Mouse (Mus musculus) CD4-positive helper T cell, adult 2 months (primary cell): Measurements from ENCODE around the gene Cyth2.
A peak's percentile ranks its signal among the peaks of the same experiment; 100 is the strongest.

ENCODE experiments used
- DNase-seq: peaks from one replicate; pipeline ENCODE4 v3.0.0-alpha.2; 2012; ENCODE audit warnings: low read depth, missing footprints, low spot score

Cyth2 gene

DNA sequence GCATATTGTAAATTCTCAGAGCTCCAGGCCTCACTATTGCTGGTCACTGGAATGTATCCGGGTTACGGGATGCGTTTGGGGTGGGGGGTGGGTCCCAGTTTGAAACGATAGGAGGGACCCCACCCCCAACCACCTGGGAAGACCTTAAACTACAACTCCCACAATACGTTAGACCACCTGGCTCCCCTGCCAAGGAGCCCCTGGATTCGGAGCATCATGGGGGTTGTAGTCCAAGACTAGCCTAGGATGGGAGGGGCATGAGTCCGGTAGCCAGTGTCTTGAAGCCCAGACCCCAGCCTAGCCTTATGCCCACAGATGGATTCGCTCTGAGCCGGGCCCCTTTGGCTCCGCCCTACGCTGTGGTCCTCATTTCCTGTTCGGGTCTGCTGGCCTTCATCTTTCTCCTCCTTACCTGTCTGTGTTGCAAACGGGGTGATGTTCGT lies 28.2 kb downstream of the Cyth2 start:
- no peak for DNase-seq

GRCm38 (mm10) chr7:45785388-45786135 lies 28.8 kb downstream of the Cyth2 start:
- DNase-seq: no peak

DNA sequence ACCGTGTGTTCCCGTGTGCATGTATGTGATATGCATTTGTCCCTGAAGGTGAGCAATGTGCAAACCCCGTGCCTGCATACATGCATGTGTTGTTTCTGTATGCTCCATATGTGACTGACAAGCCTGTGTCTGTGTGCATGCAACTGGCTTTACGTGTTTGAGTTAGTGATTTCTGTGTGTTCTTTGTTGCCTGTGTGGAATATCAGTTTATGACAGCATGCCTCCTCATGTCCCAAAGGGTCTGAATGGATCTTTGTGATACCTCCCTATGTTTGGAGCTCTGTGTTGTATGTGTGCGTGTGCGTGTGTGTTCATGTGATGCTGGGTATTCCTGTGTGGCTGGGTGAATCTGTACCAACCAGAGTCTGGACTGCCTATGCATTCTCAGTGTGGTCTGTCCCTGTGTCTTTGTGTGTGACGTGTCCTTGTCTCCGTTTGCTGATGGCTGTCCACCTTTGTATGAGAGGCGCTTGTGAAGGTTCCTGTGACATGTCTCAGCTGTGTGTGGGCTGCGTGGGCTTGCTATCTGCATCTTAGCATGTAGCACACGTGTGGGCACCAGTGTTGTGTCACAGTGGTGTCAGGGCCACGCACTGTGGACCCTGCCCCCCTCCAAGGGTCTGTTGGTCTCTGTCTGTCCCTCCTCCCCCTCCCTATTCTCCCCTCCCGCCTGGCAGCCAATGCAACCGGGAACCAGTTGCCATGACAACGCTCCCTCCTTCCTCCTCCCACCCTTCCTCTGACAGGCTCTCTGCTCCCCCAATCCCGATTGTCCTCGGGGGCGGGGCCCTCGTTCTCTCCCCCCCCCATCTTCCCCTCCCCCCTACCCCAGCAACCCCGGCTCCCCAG lies 29.6 kb downstream of the Cyth2 start, which contains the start of gene Sult2b1:
Sult2b1 (minus strand) TSS at position 146 of the 849 bp plus-strand sequence.
- peak; percentile 33 for DNase-seq

GRCm38 (mm10) chr7:45783511-45784091 lies 30.8 kb downstream of the Cyth2 start, which contains the start of gene Lmtk3:
TSS of gene Lmtk3 (plus strand) at chr7:45783738.
- peak; percentile 52 for DNase-seq

DNA sequence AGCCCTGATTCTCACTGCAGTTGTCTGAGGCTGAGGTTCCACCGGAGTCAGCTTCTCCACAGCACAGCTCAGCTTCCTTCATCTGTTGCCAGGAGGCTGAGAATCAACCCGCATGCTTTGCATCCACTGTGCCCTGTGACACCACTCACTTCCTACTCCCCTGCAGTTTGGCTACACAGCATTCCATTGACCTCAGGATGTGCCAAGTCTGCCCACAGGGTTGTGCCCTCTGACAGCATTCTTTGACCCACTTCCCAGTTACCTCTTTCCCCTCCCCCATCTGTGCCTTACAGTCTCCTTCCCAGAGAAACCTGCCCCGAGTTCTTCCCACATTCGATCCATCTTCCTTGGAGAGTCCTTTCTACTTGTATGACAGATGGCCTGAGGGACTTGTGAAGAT lies 32.1 kb downstream of the Cyth2 start:
- no peak for DNase-seq

DNA sequence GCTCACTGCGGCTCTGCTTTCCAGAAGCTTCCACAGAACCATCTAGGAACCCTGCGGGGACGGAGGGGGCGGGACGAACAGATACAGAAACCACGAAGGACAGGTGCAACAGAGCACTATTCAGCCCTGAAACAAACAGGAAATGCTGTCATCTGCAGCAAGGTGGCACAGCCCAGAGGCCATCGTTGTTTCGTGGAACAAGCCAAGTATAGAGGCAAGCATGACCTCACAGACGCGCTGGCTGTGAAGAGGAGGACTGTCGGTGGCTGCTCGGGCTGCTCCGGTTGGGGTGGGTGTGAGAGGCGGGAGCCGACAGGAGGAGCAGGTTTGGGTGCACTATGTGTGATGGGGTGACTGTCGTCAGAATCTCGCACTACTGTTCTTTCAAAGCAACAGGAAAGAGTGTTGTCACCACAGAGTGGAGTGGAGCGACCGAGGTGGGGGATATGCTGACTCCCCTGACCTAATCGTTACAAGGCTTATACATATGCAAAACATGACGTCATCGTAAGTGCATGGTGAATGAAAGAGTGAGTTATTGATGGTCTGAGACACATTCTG lies 35.2 kb downstream of the Cyth2 start:
- DNase-seq: peak; percentile 91

DNA sequence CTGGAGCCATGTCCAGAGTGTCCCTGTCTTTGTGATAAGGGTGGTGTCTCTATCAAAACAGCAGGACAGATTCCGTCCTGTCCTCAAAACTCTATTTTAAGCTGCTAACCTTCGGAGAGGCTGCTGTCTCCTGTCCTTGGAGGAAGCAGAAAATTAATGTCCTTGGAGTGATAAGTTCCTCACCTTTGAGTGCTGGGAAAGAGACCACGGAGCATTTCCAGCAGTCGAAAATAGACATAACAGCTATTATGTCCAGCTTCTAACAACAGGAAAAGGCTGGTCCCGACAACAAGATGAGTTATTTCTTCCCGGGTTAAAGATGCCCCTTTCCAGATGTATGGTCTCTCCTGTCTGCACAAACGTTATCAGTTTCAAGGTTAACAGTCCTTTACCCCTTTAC lies 39.1 kb downstream of the Cyth2 start:
- DNase-seq: no peak

DNA sequence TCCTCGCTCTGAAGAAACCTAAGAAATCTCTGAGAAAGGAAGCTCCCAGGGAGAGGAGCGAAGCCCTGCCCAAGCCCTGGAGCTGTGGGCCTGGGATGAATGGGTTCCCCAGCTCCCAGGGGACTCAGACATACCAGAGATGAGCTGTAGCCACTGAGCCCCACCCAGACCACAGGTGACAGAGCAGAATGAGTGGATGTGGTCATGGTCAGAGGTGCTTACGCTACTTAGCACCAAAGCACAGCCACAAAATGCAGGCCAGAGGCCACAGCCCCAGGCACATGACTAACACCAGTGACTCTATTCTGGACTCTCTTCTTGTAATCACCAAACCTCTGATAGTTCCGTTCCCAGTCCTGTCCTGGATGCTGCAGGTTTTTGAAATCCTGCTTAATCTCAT lies 43.3 kb downstream of the Cyth2 start:
- peak; percentile 46 for DNase-seq

GRCm38 (mm10) chr7:45770427-45771082 lies 43.8 kb downstream of the Cyth2 start:
- DNase-seq: no peak

DNA sequence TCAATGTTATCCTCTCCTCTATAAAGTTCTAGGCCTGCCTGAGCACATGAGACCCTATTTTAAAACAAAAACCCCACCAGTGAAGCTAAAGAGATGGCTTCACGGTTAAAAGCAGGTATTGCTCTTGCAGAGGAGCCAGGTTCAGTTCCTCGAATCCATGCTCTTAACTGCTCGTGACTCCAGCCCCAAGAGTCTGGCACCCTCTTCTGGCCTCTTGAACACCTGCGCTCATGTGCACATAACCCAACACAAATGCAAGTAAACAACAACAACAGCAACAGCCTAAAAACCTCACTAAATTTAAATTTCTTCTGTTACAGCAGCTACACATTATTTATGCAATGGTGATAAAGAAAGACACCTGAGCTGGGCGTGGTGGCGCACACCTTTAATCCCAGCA lies 46.9 kb downstream of the Cyth2 start:
- DNase-seq: no peak

DNA sequence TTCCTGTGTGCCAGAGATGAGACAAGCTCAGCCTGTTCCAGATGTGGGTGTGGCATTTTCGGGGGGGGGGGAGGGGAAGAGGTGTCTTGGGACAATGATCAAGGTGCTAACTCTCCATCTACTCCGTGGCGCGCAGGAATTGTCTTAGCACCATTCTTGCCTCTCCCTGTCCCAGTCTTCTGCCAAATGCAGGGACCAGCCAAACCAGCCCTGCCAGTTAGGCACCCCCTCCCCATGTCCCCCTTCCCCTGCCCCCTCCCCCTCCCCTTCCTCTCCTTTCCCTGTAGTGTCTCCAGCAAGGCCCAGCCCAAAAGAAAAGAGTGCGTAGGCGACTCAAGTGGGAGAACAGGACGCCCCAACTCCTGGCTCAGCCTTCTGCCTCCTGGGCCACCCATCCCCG lies 47.6 kb downstream of the Cyth2 start:
- DNase-seq: no peak

DNA sequence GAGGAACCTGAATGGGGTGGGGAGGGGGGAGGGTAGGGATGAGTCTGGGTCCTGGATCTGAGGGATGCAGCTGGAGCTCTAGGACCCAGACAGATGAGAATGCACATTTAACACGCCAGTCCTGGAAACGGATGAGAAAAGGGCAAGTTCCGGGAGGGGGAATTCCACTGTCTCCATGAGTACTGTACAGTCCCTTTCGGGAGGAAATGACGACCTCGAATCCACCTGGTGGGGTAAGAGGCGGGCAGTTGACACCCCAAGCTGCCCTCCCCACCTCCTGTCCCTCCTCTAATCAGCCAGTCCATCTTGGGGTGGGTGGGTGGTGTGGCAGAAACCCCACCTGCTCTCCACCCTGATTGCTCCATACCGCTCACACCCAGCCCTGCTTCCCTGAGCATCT lies 48.4 kb downstream of the Cyth2 start:
- peak; percentile 29 for DNase-seq

- no peak for DNase-seq
Measured at GRCm38 (mm10) chr7:45760151-45760550, 54.2 kb downstream of the Cyth2 start.

DNA sequence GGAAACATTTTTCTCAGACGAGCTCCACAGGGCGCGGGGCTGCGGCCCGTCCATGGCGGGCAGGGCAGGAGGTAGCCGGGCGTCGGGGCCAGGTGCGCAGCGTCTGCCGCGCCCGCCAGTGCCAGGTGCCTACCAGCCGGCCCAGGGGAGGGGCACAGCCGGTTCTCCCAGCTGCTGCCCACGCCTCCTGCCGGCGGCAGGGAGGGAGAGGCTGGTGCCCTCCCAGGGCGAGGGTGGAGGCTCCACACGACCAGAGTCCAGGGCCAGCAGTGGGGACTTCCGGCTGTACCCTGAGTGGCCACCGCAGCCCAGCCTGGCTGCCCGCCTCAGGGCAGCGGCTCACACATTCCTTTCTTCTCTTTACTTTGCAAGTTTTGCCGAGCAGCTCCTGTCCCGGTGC lies 55.0 kb downstream of the Cyth2 start:
- DNase-seq: no peak
